Mouse (Mus musculus): Measurements from ENCODE around the gene Atg2b.
A peak's percentile ranks its signal among the peaks of the same experiment; 100 is the strongest.

Atg2b gene

DNA sequence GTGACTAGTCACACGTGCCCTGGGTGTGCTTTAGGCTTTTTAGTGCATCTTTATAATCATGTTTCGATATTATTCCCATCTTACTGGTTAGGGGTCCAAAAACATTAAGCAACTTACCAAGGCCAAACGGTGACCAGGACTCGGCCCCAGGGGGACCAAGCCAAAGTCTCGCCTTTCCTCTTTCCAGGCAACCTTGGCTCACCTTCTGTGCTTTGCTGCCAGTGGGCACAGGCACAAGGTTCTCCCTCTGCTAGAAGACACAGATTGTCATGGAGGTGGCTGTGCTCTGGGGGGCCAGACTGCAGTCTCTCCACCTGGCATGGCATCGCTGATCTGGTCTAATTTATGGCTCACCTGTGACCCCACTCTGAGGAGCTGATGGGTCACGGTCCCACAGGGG, 94.2 kb downstream of the Atg2b start:
- DNase-seq, result peak in 1 of 2 experiments; percentile 15

DNA sequence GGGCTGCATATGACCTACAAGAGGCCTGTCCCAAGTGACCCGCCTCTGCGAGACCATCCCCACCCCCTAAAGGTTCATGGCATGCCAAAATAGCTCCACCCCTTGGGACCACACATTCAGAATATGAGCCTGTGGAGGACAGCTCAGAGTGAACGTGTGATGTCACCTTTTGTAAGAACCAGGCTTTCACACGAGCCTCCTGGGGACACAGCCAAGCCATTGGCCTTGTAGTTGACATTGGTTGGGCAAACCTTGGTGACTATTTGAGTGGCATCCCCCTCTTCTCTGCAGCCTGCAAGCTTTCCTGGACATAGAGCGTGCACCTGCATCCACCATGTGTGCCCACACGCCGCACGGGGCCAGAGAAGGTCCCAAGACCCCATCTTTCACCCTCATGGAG, 97.5 kb downstream of the Atg2b start:
- no peak for DNase-seq

DNA sequence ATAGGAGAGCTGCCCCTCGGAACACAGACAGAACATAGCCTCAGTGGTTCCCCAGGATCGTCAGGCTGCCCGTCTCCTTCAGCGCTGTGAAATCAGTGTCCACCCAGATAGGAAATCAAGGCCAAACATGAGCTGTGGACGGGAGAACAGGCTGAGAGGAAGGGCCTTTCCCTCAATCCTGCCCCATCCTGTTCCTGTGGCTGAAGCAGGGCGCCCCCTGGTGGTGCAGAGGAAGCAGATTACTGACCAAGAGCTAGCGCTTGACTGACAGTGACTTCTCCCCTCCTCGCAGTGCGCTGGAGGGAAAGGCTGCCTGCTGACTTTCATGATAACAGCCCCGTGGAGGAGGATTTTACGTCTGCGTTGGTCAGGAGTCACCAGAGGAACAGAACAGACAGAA, 100.2 kb downstream of the Atg2b start:
- peak; percentile 57 to 82 for DNase-seq

DNA sequence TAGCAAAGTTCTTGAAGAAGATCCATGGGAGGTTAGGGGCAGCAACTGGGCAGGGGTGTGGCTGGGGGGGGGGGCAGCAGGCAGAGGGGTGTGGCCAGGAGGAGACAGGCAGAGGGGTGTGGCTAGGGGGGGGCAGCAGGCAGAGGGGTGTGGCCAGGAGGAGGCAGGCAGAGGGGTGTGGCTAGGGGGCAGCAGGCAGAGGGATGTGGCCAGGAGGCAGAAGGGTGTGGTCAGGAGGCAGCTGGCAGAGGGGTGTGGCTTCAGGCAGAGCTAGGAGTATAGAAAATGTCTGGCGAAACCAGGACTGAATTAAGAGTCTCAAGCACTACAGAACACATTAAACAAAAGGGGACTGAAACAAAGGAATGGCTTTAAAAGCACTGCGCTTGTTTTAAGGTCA, 101.5 kb downstream of the Atg2b start:
- no peak for DNase-seq

DNA sequence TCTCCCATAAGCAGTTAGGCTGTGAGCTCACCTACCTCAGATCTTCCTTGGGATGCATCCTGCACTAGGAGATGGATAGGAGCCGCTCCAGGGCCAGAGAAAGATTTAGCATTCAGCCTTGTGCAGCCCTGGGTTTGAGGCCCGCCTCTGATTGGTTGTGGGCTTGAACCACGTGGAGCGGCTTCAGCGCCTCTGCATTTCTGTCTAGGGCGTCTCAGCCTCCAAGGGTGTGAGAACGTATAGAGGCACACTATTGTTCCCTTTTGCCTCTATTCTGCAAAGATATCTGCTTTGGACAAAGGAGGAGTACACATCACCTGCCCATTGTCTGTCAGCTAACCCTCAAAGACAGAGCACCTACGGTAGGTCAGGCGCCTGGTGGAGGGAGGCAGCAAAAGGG, 102.5 kb downstream of the Atg2b start:
- DNase-seq, result no peak

DNA sequence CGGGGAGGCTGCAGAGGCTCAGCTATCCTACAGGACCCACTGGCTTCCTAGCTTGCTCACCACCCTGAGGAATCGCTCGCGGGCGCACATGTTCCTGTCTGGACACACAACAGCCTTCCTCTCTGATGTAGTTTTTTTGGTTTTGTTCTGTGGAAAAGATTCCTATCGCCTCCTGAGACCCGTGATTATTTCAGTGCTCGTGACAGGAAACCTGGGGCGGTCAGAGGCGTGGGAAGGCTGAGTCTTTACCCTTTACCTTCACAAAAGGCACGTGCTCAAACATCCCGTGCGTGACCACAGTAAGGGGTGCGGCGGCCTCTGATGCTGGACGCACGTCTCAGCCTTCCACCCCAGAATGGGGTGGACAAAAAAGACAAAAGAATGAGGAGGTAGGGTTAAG, 104.5 kb downstream of the Atg2b start:
- no peak for DNase-seq

DNA sequence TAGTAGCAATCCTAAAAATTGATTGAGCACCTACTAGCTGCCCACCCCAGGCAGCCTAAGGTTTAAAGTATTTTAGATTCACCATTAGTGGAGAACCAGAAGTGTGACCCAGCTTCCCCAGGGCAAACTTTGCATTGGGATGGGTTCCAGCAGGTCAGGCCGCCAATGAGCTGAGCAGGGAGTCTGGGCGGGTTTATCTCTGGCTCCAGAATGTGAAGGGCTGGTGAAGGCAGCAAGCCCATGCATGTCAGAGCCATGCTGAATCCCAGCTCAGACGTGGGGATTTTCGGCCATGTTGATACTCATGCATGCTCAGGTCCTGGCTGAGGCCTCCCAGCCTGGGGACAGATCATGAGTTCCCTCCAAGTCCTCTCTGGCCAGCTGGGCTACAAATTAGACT, 110.7 kb downstream of the Atg2b start:
- DNase-seq, result no peak

DNA sequence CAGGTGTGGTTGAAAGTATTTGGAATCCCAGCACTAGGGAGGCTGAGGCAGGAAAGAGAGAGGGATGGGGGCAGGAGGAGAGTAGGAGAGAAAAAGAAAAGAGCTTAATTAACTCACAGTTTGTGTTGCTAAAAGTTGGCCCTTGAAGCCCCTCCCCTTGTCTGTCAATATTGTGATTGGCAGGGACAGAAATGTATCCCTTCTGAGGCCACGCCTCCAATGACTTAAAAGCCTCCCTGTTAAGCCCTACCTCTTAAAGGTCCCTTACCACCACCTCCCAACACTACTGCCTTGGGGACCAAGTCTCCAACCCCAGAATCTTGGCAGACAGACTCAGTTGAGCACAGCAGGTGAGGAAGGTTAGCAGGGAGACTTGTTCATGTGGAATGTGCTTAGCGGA, 112.4 kb downstream of the Atg2b start:
- no peak for DNase-seq

DNA sequence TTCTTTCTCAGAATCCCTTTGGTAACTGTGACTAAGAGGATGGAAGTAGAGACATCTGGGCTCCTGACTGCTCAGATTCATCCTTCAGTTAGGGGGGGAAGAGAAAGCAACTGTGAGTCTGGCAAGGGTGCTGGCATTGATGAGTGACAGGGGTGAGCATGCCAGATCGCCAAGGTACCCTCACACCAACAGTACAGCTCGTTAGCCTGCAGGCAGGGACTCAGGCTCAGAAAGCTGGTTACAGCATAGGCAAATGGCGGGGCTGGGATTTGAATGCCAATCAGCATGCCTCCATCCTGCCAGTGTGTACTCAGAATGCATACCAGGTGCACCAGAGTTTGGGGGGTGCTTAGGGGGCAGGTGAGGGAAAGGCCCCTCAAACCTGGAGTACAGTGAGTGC, 113.1 kb downstream of the Atg2b start:
- no peak for DNase-seq

Measured in cerebellum, adult 18-20 months (tissue).